In the genomic region with DNA sequence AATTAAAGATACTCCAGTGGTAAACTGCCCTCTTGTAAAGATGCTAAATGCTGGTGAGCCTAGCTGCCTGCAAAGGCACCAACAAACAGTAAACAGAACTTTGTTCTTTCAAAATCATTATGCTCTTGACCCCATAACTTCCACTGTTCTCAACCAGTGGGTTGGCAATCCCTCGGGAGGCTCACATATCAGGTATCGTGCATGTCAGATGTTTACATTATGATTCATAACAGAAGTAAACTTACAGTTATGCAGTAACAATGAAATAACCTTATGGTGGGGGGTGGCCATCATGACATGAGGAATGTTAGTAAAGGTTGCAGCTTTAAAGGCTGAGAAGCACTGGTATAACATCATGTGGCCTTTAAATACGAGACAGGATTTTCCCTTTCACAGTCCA, we compare ENCODE assay signal across 12 mouse cellular contexts.
"Had no signal": no experiment of that assay in that cellular context is flagged by ENCODE, and none has a peak within 500 bp of the region (broad histone marks: within the 10 kb centered on the region; RNA-seq: fewer than 3 reads in every experiment).

No protein-coding gene starts in this region.

- H3K27ac ChIP-seq: liver, embryonic 14.5 days; neural tube, embryonic 12.5 days had no signal

- H3K27me3 ChIP-seq: neural tube, embryonic 12.5 days had no signal

- H3K4me2 ChIP-seq: lung, embryonic 14.5 days; midbrain, embryonic 11.5 days; neural tube, embryonic 12.5 days had no signal

- H3K4me1 ChIP-seq: neural tube, embryonic 12.5 days had no signal

- H3K9ac ChIP-seq: liver, embryonic 14.5 days; lung, embryonic 14.5 days; neural tube, embryonic 12.5 days had no signal

- ATAC-seq: midbrain, embryonic 16.5 days had no signal

- H3K4me3 ChIP-seq: neural tube, embryonic 12.5 days had no signal

- H3K9me3 ChIP-seq: neural tube, embryonic 12.5 days had no signal

- DNase-seq: lung, embryonic 14.5 days; lung, postnatal 10 days; lung, postnatal 4 days; midbrain, embryonic 14.5 days; right cerebral cortex, postnatal 14 days; thymus, adult 2 months; thymus, postnatal 25 days; thymus, postnatal 4 days had no signal
